Mouse (Mus musculus): ENCODE measurements at regions not wholly inside any gene's neighbourhood (a gene's known extent, or its start where the extent isn't known, plus 50 kb on each side); places are given as distances from the start of the nearest gene placed in this dataset.

DNA sequence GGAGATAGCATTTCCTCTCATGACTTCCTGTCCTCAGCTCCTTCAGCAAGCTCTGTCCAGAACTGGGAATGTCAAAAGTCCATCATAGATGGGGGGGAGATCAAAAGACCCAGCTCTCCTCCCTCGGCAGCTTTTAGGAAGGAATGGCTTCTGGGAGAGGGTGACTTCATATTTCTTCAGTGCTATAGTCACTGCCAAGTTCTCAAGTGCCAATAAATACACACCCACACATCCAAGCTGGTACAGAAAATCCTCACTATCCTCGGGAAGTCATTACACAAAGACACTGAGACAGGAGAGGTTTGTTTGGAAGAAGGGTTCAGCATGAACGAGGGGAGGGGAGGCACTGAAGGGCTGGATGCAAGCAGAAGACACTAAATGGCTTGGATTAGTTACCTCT, 502.0 kb downstream of the Irx1 start:
- H3K9me3 ChIP-seq (ENCODE audit: low read length), result no peaks in the 10 kb centered on the region
- ATAC-seq, result no peak
- H3K4me3 ChIP-seq (ENCODE audit: low read depth, low read length), result no peak overlapping the region
- 32% methylated on average over 3 of the region's 3 CpGs for WGBS
- no peak overlapping the region for H3K4me2 ChIP-seq (replicated peaks; ENCODE audit: low read depth, low read length)
- no peak overlapping the region for H3K9ac ChIP-seq (replicated peaks; ENCODE audit: low read depth)
- H3K4me1 ChIP-seq (ENCODE audit: insufficient read depth, low read depth, low read length), result no peaks in the 10 kb centered on the region
- no peaks in the 10 kb centered on the region for H3K27me3 ChIP-seq (replicated peaks; ENCODE audit: insufficient read depth, low read length)
- no peak overlapping the region for H3K27ac ChIP-seq (ENCODE audit: low read length)
- no peaks in the 10 kb centered on the region for H3K36me3 ChIP-seq (ENCODE audit: insufficient read depth, low read length)
- DNase-seq (ENCODE audit: low spot score), result no peak
- TF ChIP-seq CTCF (IDR thresholded peaks at IDR 0.05), result no peak
- no peak for TF ChIP-seq EP300 (IDR thresholded peaks at IDR 0.05)

DNA sequence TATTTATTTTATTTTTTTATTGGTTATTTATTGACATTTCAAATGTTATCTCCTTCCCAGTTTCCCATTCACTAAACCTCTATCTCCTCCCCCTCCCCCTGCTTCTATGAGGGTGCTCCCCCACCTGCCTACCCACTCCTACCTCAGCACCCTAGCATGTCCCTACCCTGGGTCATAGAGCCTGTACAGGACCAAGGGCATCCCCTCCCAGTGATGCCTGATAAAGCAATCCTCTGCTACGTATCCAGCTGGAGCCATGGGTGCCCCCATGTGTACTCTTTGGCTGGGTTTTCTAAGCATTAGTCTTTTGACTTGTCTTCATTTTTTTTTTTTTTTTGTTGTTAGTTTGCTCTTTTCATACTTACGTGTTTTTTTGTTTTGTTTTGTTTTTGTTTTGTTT, 502.9 kb downstream of the Irx1 start:
- TF ChIP-seq EP300 (IDR thresholded peaks at IDR 0.05), result no peak
- no peak for TF ChIP-seq CTCF (IDR thresholded peaks at IDR 0.05)
- no peak overlapping the region for H3K9ac ChIP-seq (replicated peaks; ENCODE audit: low read depth)
- ATAC-seq, result no peak
- no peak overlapping the region for H3K27ac ChIP-seq (ENCODE audit: low read length)
- WGBS, result 84% methylated on average over 2 of the region's 2 CpGs
- no peak overlapping the region for H3K4me2 ChIP-seq (replicated peaks; ENCODE audit: low read depth, low read length)
- no peaks in the 10 kb centered on the region for H3K9me3 ChIP-seq (ENCODE audit: low read length)
- H3K4me1 ChIP-seq (ENCODE audit: insufficient read depth, low read depth, low read length), result no peaks in the 10 kb centered on the region
- no peaks in the 10 kb centered on the region for H3K36me3 ChIP-seq (ENCODE audit: insufficient read depth, low read length)
- H3K4me3 ChIP-seq (ENCODE audit: low read depth, low read length), result no peak overlapping the region
- DNase-seq (ENCODE audit: low spot score), result no peak
- no peaks in the 10 kb centered on the region for H3K27me3 ChIP-seq (replicated peaks; ENCODE audit: insufficient read depth, low read length)

DNA sequence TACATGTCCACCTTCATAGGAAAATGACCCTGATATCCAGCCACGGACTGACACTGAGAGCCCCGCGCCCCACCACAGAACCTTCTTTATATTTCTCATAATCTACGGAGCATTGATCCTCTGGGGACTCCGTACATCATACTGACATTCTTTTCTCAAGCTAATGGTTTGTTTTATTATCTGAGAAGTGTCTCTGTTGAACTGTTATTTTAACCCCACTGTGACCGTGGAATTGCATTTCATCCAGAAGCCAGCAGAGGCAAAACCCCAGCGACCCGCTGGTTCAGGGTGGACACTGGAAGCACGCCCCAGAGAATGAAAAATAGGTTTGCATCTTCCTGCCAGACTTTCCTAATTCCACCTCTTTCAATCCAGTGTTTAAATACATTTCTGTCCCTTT, 503.4 kb downstream of the Irx1 start:
- Histone ChIP-seq H3K9me3 (ENCODE audit: low read length) (no peaks in the 10 kb centered on the region), H3K4me3 (ENCODE audit: low read depth, low read length) (no peak overlapping the region), H3K36me3 (ENCODE audit: insufficient read depth, low read length) (no peaks in the 10 kb centered on the region), H3K27ac (ENCODE audit: low read length) (no peak overlapping the region), H3K4me2 (replicated peaks; ENCODE audit: low read depth, low read length) (no peak overlapping the region), H3K27me3 (replicated peaks; ENCODE audit: insufficient read depth, low read length) (no peaks in the 10 kb centered on the region), H3K9ac (replicated peaks; ENCODE audit: low read depth) (no peak overlapping the region), H3K4me1 (ENCODE audit: insufficient read depth, low read depth, low read length) (no peaks in the 10 kb centered on the region)
- DNase-seq (ENCODE audit: low spot score), result no peak
- WGBS, result 30% methylated on average over 9 of the region's 9 CpGs
- TF ChIP-seq EP300 (IDR thresholded peaks at IDR 0.05) (no peak), CTCF (IDR thresholded peaks at IDR 0.05) (no peak)
- no peak for ATAC-seq

DNA sequence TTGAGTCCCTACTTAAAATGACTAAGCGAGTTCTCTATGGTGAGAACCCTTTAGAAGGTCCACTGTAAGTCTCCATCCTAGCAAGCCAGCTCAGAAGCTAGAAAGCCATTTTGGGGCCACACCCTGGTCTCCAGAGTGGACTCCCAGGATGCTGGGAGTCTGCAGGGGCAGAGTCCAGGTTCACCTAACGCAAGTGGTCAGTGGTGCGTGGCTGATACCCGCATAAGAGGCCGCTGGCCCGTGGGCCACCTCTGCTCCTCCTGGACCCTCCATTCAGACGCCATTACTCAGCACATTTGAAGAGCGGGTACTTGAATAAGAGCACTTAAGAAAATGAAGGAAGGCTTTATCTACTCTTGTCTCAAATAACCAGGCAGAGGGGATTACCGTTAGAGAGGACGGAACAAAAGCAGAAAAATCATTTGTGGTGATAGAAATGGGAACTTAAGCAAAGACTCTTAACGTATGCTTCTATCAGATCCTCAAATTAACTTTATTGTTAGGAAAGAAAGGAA, 504.4 kb downstream of the Irx1 start:
- Histone ChIP-seq H3K9ac (replicated peaks; ENCODE audit: low read depth) (no peak overlapping the region), H3K4me1 (ENCODE audit: insufficient read depth, low read depth, low read length) (no peaks in the 10 kb centered on the region), H3K27ac (ENCODE audit: low read length) (no peak overlapping the region), H3K36me3 (ENCODE audit: insufficient read depth, low read length) (no peaks in the 10 kb centered on the region), H3K4me3 (ENCODE audit: low read depth, low read length) (no peak overlapping the region), H3K9me3 (ENCODE audit: low read length) (no peaks in the 10 kb centered on the region), H3K4me2 (replicated peaks; ENCODE audit: low read depth, low read length) (no peak overlapping the region), H3K27me3 (replicated peaks; ENCODE audit: insufficient read depth, low read length) (no peaks in the 10 kb centered on the region)
- WGBS, result 26% methylated on average over 11 of the region's 11 CpGs
- DNase-seq (ENCODE audit: low spot score) (no peak), ATAC-seq (0 out of 2 replicates have a peak, but pooled peaks have one; percentile 30)
- TF ChIP-seq CTCF (IDR thresholded peaks at IDR 0.05) (no peak), EP300 (IDR thresholded peaks at IDR 0.05) (no peak)

DNA sequence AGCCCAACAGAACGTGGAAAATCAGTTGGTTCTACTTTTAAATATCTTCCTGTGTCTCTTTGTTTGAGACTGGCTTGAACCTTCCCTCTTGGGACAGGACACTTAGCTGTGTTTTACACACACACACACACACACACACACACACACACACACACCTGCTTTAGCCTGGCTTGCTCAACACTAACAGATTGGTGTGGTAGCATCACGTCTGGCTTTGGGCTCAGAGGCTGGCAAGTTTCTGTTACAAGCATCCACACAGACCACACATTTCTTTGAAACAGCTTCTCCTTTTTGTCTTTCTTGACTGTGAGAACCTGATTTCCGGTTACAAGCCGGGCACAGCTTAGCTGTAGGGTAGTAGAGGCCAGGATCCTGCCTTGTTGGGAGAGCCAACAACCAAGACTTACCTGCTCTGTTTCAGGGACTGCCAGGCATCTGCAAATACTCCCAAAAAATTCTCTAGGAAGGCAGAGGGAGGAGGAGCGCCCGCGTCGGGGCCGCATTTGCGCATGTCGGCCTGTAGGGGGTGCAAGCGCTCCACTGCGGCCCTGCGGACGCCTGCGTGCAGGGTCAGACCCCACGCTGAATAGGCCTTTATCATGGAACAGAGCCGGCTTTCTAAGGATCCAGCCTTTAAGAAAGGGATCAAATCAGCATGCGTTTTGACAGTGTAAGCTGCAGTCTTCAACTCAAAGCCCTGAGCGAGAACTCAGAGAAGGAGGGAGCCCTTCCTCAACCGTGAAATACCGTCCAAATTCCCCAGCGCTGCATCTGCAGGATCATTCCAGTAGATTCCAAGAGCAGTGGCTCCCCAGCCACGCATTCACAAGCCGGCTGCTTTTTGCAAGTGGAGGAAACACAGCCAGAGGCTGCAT, 505.2 kb downstream of the Irx1 start:
- Histone ChIP-seq H3K4me3 (ENCODE audit: low read depth, low read length) (no peak overlapping the region), H3K4me2 (replicated peaks; ENCODE audit: low read depth, low read length) (peak overlapping the region; percentile 43), H3K36me3 (ENCODE audit: insufficient read depth, low read length) (no peaks in the 10 kb centered on the region), H3K27me3 (replicated peaks; ENCODE audit: insufficient read depth, low read length) (no peaks in the 10 kb centered on the region), H3K9ac (replicated peaks; ENCODE audit: low read depth) (no peak overlapping the region), H3K9me3 (ENCODE audit: low read length) (no peaks in the 10 kb centered on the region), H3K4me1 (ENCODE audit: insufficient read depth, low read depth, low read length) (no peaks in the 10 kb centered on the region), H3K27ac (ENCODE audit: low read length) (no peak overlapping the region)
- WGBS, result 4% methylated on average over 25 of the region's 25 CpGs
- DNase-seq (ENCODE audit: low spot score) (peak; percentile 69), ATAC-seq (peak; percentile 85)
- TF ChIP-seq CTCF (IDR thresholded peaks at IDR 0.05) (peak; percentile 94), EP300 (IDR thresholded peaks at IDR 0.05) (no peak)

DNA sequence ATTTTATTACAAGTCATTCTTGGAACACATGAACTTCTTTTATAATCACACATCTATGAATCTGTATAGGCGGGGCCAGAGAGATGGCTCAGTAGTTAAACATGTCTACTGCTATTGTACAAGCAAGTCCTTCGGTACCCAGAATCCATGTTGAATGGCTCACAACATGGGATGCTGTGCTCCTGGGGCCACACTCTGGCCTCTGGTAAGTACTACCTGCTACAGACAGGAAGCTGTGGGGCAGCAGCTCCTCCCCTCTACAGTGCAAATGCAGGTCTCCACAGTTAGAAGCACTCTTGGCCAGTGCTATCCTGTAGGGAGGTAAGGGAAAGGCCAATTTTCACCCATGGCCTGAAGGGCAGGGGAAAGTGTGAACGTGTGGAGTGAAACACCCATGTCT, 506.0 kb downstream of the Irx1 start:
- WGBS, result 73% methylated on average over 3 of the region's 3 CpGs
- no peak overlapping the region for H3K27ac ChIP-seq (ENCODE audit: low read length)
- no peaks in the 10 kb centered on the region for H3K27me3 ChIP-seq (replicated peaks; ENCODE audit: insufficient read depth, low read length)
- no peak overlapping the region for H3K9ac ChIP-seq (replicated peaks; ENCODE audit: low read depth)
- H3K4me1 ChIP-seq (ENCODE audit: insufficient read depth, low read depth, low read length), result no peaks in the 10 kb centered on the region
- no peaks in the 10 kb centered on the region for H3K36me3 ChIP-seq (ENCODE audit: insufficient read depth, low read length)
- DNase-seq (ENCODE audit: low spot score), result no peak
- no peaks in the 10 kb centered on the region for H3K9me3 ChIP-seq (ENCODE audit: low read length)
- TF ChIP-seq CTCF (IDR thresholded peaks at IDR 0.05) (no peak), EP300 (IDR thresholded peaks at IDR 0.05) (no peak)
- no peak overlapping the region for H3K4me2 ChIP-seq (replicated peaks; ENCODE audit: low read depth, low read length)
- no peak overlapping the region for H3K4me3 ChIP-seq (ENCODE audit: low read depth, low read length)
- ATAC-seq, result no peak
